Mouse (Mus musculus) left cerebral cortex, postnatal 4 days (tissue): ENCODE results near the gene Olfr553. TPM values are rescaled to one million over a fixed set of nuclear protein-coding genes. Genes with fewer than 3 reads are reported as not detected.
"Not testable (repeated sequence)": the region's sequence is repeated elsewhere in the genome, so short reads cannot be mapped to it uniquely, and the experiment has no call there.

Experiments used
- DNase-seq: peaks from one replicate; pipeline ENCODE4 v3.0.0-alpha.2; 2022
- intact Hi-C: fragments of 180-260 bp; cut with DNase I; formaldehyde crosslinking; loops from one replicate; pipeline ENCODE4 v1.15.1; 2025
- total RNA-seq, 2 experiments: library from RNA; stranded (reverse); gene quantifications; 2 replicates each; pipeline ENCODE4 v1.2.3; 2021

The Olfr553 gene
- total RNA-seq: not detected

DNA sequence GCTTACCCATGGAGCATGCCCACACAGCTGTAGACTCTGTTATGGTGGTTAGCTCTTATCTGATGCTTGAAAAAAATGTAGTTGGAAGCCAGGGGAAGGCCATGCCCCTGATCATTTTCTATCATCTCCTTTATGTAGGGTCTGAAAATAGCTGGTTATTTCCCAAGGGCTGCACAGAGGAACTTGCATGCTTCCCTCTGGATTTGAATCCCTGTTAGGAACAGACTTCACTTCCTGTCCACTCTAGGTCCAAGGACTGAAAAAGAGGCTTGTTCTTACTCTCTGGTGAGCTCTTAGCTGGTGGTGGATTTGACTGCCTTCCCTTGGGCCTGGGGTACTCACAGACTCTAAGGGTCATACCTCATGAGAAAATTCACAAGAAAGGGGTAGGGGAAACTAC is at the start of gene Olfr553:
TSS of gene Olfr553 (minus strand) at position 101 of the 400 bp plus-strand sequence.
- intact Hi-C loops: no loop called here
- no peak for DNase-seq

DNA sequence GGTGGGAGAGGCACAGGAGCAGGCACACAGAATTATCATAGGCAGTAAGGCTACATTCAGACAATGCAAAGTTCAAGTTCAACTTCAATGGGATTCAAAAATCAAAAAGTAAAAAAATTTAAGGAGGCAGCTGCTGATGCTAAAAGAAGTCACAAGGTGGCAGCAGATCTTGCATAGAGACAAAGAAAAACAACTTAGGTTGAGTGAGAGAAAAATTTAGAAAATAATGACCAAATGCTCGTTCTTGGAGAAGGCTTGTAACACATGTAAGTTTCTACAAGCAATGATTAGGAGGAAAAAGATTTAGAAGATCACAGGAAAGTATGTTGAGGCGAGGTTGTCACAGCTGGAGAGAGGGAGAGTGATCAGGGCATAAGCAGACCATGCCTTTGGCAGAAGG is 47.4 kb upstream of the Olfr553 start:
- intact Hi-C loops: loop anchor here (10.0 kb wide), 1 partner anchor 249 kb away; the partner anchor contains the start of gene Olfr571
- DNase-seq: no peak

DNA sequence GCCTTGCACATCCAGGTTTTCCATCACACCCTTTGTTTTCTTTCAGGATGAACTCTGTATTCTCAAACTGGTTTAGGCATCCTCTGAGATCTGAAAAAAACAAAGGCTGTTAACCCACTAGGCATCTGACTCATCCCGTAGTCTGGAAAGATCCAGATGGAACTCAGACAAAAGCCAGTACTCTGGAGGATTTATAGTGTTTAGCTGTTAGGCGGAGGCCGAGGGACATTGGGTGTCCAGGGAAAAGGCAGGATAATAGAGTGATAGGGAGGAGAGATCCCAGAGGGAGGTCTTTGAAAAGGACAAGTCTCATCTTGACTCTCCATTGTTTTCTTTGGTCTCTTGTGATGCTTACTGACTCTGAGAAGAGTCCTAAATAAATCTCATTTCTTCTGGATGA is 46.6 kb upstream of the Olfr553 start, which contains the start of gene Olfr556:
TSS of gene Olfr556 (plus strand) at position 301 of the 400 bp plus-strand sequence.
- intact Hi-C loops: loop anchor here (10.0 kb wide), 1 partner anchor 250 kb away; the partner anchor contains the start of gene Olfr571
- DNase-seq: no peak

DNA sequence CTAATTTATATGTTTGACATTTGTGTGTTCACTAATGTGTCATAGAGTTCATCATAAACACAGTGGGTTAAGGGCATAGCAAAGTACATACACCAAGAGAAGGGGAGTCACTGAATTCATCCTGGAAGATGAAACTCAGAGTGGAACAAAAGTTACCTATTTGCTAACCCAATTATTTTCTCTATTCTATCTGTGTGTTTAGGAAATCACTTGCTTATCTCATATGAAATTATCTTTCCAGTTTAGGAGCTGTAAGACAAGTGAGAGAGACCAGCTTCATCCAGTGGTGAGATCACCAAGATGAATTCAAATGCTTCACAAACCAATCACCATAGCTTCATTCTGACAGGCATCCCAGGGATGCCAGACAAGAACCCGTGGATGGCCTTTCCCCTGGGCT is 40.5 kb upstream of the Olfr553 start, which contains the start of gene Olfr555:
TSS of gene Olfr555 (plus strand) at position 301 of the 400 bp plus-strand sequence.
- DNase-seq: no peak
- intact Hi-C loops: no loop called here

DNA sequence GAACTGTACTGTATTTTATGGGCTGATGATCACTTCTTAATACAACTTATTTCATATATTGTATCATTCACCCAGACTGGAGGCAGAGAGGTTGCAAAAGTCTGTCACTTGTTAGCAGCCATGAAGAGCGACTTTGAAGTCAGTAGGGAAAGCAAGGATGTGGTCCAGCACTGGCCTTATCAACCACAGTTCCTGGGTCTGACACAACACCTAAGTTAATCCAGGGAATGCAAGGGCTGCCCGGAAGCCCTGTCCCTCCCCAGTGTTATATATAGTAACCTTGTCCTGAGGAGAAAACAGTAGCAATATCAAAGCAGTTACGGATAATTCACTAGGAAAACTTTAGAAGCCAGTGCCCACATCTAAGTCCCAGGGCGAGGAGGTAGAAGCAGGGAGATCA is 26.9 kb upstream of the Olfr553 start:
- DNase-seq, intact Hi-C loops: not testable (repeated sequence)

DNA sequence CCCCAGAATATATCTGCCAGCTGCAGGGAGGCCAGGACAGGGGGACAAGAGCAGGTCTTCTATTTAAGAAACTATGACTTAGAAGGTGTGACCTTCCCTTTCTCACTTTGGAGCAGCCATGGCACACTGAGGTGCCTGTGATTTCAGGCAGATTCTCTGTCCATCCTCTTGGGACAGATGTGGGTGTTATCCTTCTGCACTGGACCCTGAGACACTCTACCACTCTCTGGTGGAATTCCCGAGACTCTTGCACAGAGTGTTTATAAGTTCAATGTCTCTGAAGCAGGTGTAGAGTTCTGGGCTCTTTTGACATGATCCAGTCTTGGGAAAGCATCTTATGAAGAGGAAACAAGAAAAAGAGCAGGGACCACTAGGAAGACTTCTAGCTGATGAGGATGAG is 20.1 kb upstream of the Olfr553 start, which contains the start of gene Olfr554:
TSS of gene Olfr554 (plus strand) at position 301 of the 400 bp plus-strand sequence.
- intact Hi-C loops: loop anchor here (10.0 kb wide), 1 partner anchor 123 kb away; no protein-coding TSS in a partner anchor
- DNase-seq: no peak

DNA sequence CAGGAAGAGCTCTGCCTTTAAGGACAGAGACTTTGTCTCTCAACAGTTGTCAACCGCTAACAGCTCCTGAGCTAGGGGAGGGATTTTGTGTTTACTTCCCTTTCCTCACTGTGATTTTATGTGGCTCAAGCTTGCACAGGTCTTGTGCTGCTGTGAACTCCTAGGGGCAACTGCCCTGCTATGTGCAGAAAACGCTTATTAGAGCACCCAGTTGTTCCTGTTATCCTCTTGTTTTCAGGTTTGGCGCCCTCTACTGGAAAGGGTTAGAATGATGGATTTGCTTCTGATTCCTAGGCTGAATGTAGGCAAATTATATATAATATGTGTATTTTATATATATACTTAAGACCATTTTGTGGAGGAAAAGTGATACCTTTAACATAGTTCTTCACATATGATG is 18.6 kb upstream of the Olfr553 start:
- intact Hi-C loops: loop anchor here (10.0 kb wide), 1 partner anchor 122 kb away; no protein-coding TSS in a partner anchor
- peak; percentile 21 for DNase-seq

DNA sequence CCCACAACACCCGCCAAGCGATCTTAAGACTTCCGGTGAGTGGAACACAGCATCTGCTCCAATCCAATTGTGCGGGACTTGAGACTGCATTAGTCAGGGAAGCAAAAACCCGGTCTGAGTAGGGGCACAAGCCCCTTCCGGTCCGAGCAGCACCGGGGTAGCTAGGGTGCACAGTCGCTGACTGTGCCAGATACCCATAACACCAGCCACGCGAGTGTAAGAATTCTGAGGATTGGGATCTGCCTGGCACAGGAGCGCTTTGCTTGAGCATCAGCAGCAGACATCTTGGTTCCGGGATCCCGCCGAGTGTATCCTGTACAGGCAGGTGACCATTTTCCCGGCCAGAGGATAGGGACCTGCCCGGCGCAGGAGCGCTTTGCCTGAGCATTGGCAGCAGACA is 2.4 kb upstream of the Olfr553 start:
- DNase-seq, intact Hi-C loops: not testable (repeated sequence)

DNA sequence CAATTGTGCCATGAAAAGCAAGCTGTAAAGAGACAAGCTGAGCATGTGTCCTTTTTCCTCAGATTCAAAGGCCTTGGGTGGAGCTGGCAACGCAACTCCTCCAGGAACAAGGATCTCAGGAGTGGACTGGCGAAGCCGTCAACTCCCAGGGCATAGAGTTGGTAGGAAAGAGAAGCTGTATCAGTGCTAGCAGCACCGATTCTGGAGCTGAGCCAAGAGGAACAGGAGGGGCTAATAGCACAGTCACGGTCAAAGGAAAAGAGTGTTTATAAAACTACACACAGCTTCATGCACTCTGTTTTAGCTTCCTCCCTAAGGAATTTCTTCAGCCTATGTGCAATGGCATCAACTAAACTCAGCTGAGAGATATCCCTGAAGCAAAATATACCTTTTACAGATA is 1.6 kb upstream of the Olfr553 start:
- peak; percentile 42 for DNase-seq
- intact Hi-C loops: no loop called here

DNA sequence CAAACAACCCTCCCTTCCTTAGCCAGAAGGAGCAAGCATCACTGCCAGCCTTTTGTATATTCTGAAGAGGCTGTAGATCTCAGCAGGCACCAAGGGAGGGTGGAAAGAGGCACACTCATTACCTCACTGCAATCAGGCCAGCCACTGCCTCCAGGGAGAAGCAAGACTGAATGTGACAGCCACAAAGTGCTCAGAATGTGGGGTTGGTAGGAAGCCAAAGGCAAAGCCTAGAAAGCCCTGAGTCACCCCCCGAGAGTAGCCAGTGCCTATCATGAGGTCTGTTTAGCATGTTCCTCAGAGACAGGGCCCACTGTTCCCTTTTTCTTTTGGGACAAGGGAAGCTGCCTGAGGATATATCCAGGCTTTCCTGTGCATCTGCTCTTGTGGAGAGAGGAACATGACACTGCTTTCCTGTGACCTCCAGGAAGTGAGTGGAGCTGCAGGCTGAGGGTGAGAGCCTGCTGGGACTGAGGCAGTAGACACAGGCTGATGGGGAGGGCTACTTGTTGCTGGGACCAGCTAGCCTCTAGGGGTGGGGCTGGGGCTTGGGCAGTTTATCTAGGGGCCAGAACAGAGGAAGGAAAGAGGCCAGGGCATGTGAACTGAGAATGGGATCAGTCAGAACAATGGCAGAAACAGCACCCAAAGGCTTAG is 20.5 kb downstream of the Olfr553 start, which contains the start of gene Olfr552:
TSS of gene Olfr552 (plus strand) at position 393 of the 654 bp plus-strand sequence.
- intact Hi-C loops: no loop called here
- DNase-seq: no peak

DNA sequence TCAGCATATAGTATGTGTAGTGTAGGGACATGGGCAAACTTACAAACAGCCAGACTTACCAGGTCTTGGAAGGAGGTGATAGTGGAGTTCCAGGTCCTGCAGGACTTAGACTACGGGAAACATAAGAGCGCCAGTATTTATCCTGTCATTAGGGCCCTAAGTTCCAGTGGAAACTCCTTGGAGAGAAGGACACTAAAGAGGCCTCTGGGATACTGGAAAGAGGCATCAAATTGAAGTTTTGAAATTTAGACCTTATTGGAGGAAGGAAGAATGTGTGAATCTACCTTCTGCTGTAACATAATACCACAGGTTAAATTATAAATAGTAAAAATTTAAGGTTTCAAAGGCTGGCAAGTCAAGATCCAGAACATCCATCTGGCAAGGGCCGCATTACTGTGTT is 26.2 kb downstream of the Olfr553 start, which contains the start of gene Olfr551:
TSS of gene Olfr551 (minus strand) at position 101 of the 400 bp plus-strand sequence.
- intact Hi-C loops: no loop called here
- DNase-seq: no peak

DNA sequence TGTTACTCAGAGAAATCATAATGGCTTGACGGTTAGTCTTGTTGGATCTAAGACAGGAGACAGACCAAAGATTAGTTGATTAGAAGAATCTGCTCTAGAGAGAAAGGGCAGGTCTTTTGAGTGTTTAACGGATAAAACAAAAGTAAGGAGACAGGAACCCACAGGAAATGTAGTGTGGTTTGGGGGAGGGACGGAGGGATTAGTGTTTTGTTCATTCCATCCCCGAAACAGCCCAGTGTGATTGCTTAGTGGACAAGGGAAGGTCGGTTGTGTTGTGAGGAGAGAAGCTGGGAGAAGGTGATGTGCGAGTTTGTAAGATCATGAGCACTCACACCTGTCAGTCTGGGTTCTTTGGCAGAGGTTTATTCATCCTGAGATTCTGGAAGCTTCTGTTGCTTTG is 42.0 kb downstream of the Olfr553 start:
- DNase-seq: no peak
- intact Hi-C loops: no loop called here

DNA sequence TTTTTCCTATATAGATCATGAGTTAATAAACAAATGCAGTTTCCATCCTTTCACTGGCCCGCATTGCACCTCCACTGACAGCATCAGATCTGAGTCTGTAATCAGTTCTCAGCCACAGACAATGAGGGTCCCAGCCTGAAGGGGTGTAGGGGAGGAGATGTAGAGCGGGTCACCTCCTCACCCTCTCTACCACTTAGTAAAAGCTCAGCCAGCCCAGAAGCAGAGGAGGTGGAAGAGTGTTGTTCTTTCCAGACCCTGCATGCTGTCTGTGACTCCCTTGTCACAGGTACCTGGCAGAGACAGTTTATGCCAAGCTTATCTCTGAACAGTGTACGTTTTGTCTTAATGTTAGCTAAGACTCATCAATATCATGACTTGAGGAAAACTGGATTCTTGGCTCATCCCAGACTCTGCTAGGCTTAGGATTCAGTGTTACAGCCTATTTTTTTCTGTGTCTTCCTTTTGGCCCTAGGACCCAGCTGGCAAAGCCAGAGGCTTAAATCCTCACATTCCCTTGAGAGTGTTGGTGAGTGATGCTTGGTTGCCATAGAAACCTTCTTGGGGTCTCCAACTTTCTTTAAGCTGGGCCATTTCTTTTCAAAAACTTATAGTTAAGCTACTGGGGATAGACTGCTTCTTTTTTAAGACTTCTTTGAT is 44.7 kb downstream of the Olfr553 start:
- intact Hi-C loops: no loop called here
- no peak for DNase-seq

DNA sequence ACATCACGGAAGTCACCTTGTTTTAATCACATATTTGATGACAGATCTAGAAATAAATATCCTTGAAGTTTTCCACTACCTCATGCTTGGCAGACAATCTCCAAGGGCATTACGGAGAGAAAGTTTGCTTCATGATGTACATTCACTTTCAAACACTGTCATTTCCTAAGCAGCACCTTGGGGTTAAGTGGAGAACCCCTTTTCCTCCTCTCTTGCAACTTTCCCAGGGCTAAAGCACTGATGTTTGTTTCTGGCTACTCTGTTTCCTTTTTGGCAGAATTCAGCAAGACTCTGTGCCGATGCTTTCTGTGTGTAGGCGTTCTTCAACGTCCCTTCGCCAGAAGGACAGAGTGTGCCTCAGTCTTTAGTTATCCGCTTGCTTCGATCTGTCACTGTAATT is 46.9 kb downstream of the Olfr553 start, which contains the start of gene Olfr550:
TSS of gene Olfr550 (plus strand) at position 301 of the 400 bp plus-strand sequence.
- intact Hi-C loops: no loop called here
- no peak for DNase-seq

DNA sequence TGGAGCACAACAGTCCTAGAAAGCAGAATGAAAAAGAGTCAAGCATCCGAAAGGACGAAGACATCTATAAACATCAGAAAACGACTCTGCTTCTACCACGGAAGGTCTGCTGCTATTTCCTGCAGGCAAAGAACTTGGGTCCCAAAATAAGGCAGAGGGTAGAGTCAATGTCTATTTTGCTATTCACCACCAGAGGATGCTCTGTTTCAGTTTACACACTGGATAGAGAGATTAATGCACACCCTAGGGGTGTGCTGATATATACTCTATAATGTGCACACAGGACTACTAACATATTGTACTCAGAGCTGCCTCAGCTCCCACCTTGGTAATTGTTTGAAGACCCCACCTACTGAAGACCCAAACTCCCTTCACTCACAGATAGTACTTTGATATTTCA is 51.8 kb downstream of the Olfr553 start:
- DNase-seq: no peak
- intact Hi-C loops: no loop called here

DNA sequence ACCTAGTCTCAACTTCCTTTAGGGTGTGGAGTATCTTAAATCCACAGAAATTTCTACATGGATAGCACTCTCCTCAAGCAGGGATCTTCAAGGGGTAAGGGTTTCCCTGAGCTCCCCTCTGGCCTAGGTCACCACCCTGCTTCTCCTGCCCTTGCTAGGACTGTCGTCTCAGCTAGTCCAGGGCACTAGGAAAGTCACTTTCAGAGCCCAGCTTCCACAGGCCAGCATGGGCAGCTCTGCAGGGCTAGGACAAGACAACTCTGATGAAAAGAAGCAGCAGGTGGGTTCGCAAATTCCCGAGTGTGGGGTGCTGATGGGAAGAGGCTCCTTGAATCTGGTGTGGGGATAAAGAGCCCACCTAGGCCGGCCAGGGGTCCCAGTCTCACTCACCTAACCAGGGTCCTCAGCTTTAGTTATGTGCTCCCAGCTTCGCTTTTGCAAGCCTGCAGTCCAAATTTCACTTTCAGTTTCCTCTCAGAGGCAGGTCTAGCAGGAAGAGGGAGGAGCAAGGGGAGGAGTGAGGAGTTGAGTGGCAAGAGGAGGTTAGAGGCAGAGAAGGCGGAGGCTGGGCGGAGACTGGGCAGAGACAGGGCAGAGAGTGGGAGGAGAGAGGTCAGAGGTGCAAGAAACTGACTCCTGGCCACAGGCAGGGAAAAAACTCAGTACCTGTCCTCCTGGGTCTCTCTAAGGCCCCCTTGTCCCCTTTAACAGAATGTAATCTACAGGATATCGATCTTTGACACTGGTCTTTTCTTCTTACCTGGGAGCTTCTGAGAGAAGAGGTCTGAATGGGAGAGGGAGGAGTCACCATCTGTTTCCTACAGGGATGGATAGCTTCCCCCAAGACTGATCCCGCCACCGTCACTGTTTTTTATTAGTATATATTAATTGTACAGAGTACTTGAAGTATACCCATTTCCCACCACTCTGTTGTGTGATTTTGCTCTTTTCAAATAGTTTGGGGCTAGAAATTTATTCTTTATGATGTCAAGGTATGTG is 52.7 kb downstream of the Olfr553 start, which contains the start of gene Trim21:
TSS of gene Trim21 (minus strand) at position 488 of the 999 bp plus-strand sequence.
- intact Hi-C loops: no loop called here

More for the DNA sequence above, 52.7 kb downstream of the Olfr553 start, which contains the start of gene Trim21:
- DNase-seq: peak; percentile 48
